Mouse (Mus musculus) bone marrow, adult 2 months (tissue): Measurements from ENCODE around the gene Tsen34.

Experiments used
- CTCF ChIP-seq: fragments of 200-500 bp; IDR thresholded peaks from 2 replicates; pipeline ENCODE4 v1.5.1; 2011; ENCODE audit warnings: low read length, control low read depth; ENCODE audit not compliant: control insufficient read depth, insufficient read depth
- POLR2A ChIP-seq: fragments of 200-500 bp; IDR thresholded peaks from 2 replicates; pipeline ENCODE4 v1.6.1; 2011; ENCODE audit warnings: low read depth, mild to moderate bottlenecking, control low read depth, low read length, borderline replicate concordance; ENCODE audit not compliant: control insufficient read depth

GRCm38 (mm10) chr7:3644672-3645487, 47.8 kb upstream of the Tsen34 start, which contains the start of gene Cnot3:
- TF ChIP-seq CTCF (no peak), POLR2A (peak; percentile 62; the same call in 1 of the 2 replicates)
